Mouse (Mus musculus) activated CD4-positive, CD25-positive, alpha-beta regulatory T cell, adult 4 months (primary cell): ENCODE measurements around the gene Mgll. TPM values are rescaled to one million over a fixed set of nuclear protein-coding genes. Genes with fewer than 3 reads are reported as not detected.
A peak's percentile ranks its signal among the peaks of the same experiment; 100 is the strongest.

Experiments used
- ATAC-seq: one replicate; pipeline ENCODE4 v1.8.0; 2017
- polyA plus RNA-seq, 2 experiments: library from polyadenylated mRNA; unstranded; fragments of 100-300 nt; shearing (Covaris generic); gene quantifications; one replicate each; pipeline ENCODE4 v1.2.1; 2017

Gene Mgll
- polyA plus RNA-seq = under 1 TPM; 0.53 to 0.75 TPM

DNA sequence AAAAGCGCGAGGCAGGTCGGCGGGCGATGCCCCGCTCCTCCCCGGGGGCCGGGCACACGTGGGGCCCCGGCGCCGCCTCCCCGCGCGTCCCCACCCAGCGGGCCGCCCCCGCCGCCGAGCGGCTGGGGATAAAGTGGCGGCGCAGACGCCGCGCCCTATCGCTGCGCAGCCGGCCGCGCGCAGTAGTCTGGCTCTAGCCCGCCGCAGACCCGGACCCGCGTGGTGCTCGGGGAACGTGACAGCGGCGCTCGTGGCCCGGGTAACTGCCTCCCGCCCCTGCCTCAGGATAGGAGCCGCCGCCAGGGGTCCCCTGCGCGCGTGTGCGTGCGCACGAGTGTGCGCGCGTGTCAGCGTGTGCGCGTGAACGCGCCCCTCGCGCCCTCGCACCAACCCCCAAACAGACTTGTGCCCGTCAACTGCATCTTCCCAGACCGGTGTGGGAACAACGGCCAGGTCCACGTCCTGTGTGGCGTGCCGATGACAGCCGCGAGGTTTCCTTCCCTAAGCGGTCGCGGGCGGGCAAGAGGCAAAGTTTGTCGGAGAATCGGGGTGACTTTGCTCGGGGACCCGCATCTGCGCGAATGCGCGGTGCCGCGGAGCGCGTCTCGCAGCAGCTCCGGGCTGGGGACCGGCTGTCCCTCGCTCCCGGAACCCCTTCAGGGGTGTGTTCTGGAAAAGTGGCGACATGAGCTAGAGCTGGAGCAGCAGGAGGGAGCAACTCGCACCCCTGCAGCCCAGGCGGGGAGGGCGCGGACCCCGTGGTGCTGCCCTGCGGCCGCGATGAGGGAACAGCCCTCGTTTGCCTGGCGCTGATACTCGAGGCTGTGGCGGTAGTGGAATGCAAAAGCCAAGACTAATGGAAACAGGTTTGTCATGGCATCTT lies at the start of gene Mgll:
Mgll (plus strand) TSS at position 100 of the 883 bp plus-strand sequence.
- ATAC-seq = peak; percentile 78

- ATAC-seq = no peak
Observed at GRCm38 (mm10) chr6:88675815-88676214, 48.4 kb upstream of the Mgll start.

DNA sequence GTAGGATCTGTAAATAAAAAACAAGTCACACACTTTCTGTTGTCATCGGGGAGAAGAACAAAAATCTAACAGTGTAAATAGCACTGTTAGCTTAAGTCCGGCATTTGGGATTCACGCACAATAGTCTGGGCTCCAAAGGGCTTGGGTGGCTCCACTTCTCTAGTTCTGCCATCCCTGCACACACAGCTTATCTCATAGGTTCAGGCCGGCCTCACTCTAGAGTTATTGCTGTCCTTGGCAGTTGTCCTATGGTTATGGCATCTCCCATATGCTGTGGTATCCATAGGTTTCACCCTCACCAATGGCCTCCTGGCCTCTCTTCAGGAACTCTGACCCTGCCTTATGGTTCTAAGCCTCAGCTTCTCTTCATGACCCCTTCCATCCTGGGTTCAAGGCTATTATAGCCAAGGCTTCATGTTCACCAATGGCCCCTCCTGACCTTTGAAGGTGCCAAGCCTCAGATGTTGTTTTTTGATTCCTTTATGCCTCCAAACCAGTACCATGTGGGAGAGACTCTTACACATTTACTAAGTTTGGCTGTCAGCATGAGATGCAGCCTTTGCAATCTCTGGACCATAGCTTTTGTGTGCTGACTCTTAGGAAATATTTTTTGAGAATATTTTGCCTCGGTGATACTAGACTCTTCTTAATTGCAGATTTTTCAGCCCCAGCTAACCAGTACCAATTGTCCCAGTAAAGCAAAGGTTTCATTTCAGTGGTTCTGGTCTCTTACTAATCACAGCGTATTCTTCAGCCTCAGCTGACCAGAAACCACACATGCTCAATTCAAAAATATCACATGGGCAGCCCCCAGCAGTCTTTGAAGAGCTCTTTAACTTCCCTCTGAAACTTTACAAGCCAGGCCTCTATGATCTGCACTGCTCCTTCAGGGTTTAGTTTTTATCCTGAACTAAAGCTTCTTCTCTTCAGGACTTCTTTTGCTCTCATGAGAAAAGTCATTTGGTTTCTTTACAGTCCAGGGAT lies 47.2 kb upstream of the Mgll start:
- ATAC-seq = no peak

DNA sequence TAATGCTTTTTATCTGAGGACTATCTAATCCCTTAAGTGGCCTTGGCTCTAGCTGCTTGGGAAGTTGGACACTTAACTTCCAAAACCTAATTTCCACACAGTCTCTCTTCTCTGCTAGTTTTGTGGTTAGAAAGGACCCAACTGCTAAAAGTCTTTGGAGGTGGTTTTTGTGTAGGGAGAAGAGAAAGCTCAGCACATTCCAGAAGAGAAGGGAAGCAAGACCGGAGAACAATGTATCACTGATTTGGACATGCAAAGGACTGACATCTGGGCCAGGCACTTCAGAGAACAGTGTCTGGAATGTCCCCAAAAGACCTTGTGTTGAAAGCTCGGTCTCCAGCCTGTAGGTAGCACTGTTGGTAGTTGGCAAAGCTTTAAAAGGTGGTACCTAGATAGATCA lies 46.5 kb upstream of the Mgll start:
- ATAC-seq = no peak

DNA sequence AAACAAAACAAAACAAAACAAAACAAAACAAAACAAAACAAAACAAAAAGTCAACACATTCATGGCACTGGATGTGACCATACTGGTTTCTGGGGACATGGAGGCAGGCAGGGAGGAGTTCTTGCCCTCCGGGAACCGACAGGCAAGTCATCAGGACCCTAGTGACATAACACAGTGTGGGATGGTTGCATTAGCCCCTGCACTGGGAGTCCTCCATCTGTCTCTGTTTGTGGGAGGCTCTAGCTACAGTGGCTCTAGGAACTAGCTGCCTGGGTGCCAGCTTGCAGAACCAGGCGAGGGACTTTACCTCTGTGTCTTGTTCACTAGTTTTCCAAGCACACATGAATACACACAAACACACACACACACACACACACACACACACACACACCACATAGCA lies 43.2 kb upstream of the Mgll start:
- ATAC-seq = no peak

GRCm38 (mm10) chr6:88683380-88684053 lies 40.7 kb upstream of the Mgll start:
- ATAC-seq = no peak

DNA sequence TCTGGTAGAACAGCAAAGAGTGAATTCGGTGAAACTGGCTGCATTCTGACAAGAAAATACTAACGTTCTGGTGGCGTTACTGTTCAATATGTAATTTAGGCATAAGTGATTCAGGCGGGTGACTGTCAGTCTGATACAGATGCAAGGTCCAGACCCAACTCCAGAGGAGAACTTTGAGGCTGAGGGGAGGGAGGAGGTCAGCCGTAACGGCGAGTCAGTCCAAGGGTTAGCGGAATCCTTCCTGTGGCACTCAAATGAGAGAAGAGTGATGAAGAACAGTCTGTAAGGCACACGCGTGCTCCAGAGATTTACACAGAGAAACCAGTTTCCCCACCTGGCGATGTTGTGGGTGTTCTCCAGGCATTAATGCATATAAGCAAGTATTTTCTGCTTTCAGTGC lies 36.0 kb upstream of the Mgll start:
- ATAC-seq = no peak

- no peak for ATAC-seq
Observed at GRCm38 (mm10) chr6:88688712-88689111, 35.5 kb upstream of the Mgll start.

DNA sequence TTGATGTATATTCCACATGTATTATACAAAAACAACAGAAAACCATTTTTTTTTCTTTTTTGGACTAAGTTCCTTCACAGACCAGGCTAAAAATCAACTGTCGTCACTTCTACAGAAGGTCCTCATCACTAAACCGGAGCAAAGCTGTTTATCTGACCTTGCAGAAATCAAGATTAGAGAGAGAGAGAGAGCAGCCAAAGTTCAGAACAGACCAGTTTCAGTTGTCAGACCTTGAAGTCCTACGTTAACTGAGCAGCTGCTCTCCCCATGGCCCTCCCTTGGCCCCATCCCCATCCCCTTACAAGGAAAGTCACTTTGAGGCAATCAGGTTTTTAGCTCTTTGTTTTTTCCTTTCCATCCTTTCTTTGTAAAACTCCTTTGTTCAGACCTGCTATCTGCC lies 34.0 kb upstream of the Mgll start:
- ATAC-seq = no peak

DNA sequence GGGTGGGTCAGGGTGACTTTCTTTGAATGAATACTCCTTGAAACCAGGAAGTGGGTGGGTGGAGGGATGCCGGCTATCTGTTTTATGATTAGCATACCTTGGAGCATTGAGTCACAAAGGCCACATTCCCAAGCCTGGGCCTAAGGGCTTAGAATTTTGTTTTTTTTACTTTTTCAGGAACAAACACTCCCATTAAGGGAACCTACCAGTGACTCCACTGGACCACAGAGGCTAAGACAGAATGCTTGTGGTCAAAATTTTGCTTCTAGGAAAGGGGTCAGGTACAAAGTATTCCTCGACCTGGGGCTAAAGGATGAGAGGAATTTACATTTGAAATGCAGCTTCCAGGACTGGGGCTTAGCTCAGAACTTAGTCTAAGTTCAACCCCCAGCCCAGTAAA lies 32.9 kb upstream of the Mgll start:
- ATAC-seq = no peak

GRCm38 (mm10) chr6:88702887-88703286 lies 21.3 kb upstream of the Mgll start:
- ATAC-seq = no peak

- no peak for ATAC-seq
Observed at GRCm38 (mm10) chr6:88703731-88704130, 20.5 kb upstream of the Mgll start.

GRCm38 (mm10) chr6:88708401-88709278 lies 15.6 kb upstream of the Mgll start:
- ATAC-seq = no peak

GRCm38 (mm10) chr6:88709279-88709575 lies 15.0 kb upstream of the Mgll start:
- ATAC-seq = no peak

DNA sequence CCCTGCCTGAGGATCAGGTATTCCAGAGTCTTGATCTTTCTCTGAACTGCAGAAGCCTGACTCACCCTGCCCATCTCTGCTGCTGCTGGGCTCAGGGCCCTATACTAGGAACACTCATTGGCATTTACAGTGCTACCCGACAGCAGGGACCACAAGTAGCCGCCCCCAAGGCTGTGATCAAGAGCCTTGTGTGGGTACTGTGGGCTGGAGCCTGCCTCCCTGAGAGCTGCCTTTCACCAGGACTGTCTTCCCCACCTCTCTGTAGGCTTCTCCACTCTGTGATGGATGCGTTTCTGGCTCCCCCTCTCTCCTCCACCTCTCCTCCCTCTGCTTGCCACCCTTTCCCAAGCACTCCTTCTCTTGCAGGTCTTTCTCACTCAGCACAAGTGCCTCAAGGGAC lies 12.9 kb upstream of the Mgll start:
- no peak for ATAC-seq

- ATAC-seq = no peak
Observed at GRCm38 (mm10) chr6:88712083-88712482, 12.1 kb upstream of the Mgll start.

DNA sequence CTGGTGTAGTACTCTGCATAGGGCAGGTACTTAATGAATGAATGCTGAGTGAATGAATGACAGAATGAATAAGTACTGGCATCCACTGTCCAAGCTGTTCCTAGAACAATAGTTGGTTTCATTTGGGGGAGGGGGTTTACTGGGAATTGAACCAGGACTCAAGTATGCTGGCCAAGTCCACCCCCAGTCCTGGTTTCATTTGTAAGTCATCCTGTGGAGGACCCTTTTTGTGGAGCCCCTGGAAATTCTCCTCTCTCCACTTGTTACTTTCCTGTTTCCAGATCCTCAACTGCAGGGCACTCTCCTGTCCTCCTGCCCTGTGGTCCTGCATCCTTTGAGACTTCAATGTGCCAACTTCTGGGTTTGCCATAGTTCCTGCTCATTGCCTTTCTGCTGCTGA lies 10.9 kb upstream of the Mgll start:
- no peak for ATAC-seq

GRCm38 (mm10) chr6:88714200-88714674 lies 10.0 kb upstream of the Mgll start:
- no peak for ATAC-seq

GRCm38 (mm10) chr6:88715378-88715781 lies 8.8 kb upstream of the Mgll start:
- no peak for ATAC-seq

DNA sequence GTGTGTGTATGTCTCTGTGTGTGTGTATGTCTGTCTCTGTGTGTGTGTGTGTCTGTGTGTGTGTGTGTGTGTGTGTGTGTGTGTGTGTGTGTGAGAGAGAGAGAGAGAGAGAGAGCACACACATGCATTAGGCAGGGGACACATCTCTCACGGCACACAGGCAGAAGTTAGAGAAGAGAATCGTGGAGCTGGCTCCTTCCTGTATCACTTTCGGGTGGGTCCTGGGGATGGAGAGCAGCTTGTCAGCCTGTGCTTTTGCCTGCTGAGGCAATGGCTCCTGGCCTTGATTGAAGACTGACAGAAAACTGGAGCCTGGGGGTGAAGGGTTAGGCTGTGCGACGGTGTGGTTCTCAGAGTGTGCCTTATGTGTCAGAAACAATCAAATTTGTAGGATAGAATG lies 8.2 kb upstream of the Mgll start:
- no peak for ATAC-seq

- ATAC-seq = no peak
Observed at GRCm38 (mm10) chr6:88717143-88718032, 6.8 kb upstream of the Mgll start.
